Mouse (Mus musculus) layer of hippocampus, adult 9-10 months (tissue): ENCODE data around the gene Strn3.

ENCODE experiments used
- DNase-seq: peaks from one replicate; pipeline ENCODE4 v3.0.0; 2022; ENCODE audit warnings: low spot score

The Strn3 gene

GRCm38 (mm10) chr12:51691845-51692632 lies at the start of gene Strn3:
Strn3 (minus strand) TSS chr12:51691897.
- peak; percentile 85 for DNase-seq

GRCm38 (mm10) chr12:51736807-51737206 lies 45.1 kb upstream of the Strn3 start:
- DNase-seq, result no peak

GRCm38 (mm10) chr12:51736381-51736780 lies 44.7 kb upstream of the Strn3 start:
- no peak for DNase-seq

GRCm38 (mm10) chr12:51735840-51736271 lies 44.2 kb upstream of the Strn3 start:
- DNase-seq, result no peak

GRCm38 (mm10) chr12:51734605-51735211 lies 43.0 kb upstream of the Strn3 start:
- DNase-seq, result no peak

- DNase-seq, result no peak
Observed at GRCm38 (mm10) chr12:51729827-51730226, 38.1 kb upstream of the Strn3 start.

- no peak for DNase-seq
Observed at GRCm38 (mm10) chr12:51729058-51729457, 37.4 kb upstream of the Strn3 start.

- no peak for DNase-seq
Observed at GRCm38 (mm10) chr12:51721836-51722235, 30.1 kb upstream of the Strn3 start.

GRCm38 (mm10) chr12:51718617-51719016 lies 26.9 kb upstream of the Strn3 start:
- no peak for DNase-seq

DNA sequence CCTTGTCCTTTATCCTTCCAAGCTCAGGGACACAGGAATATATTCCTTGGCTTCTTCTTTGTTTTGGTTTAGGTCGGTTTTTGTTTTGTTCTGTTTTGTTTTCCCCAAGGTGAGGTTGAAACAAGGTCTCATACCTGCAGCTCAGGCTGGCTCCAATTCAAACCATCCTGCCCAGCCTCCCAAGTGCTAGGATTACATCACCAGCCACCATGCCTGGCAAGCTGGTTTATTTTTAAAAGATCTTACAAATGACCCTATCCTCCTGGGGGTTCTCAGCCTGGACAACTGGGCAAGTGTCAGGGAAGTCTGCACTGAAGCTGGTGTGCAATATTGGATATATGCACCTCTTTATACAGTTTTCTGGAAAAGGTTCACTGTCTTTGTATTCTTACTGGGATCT lies 21.0 kb upstream of the Strn3 start:
- DNase-seq, result no peak

GRCm38 (mm10) chr12:51710154-51710553 lies 18.5 kb upstream of the Strn3 start:
- no peak for DNase-seq

DNA sequence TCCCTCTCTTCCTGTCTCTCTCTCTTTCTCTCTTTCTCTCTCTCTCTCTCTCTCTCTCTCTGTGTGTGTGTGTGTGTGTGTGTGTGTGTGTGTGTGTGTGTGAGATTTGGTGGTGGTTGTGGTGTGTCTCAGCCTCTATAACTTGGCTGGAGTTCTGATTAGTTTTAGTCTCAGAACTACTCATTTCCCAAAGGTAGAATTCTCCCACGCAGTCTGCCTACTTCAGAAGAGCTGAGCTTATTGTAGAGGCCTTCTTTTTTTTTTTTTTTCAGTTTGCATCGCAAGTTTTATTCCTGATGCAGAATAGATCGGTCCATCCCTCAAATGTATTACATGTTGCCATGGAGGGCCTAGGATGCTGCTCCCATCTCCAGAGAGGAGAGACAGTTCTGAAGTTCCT lies 18.0 kb upstream of the Strn3 start:
- no peak for DNase-seq

- peak; percentile 74 for DNase-seq
Observed at GRCm38 (mm10) chr12:51708941-51709686, 17.4 kb upstream of the Strn3 start.

DNA sequence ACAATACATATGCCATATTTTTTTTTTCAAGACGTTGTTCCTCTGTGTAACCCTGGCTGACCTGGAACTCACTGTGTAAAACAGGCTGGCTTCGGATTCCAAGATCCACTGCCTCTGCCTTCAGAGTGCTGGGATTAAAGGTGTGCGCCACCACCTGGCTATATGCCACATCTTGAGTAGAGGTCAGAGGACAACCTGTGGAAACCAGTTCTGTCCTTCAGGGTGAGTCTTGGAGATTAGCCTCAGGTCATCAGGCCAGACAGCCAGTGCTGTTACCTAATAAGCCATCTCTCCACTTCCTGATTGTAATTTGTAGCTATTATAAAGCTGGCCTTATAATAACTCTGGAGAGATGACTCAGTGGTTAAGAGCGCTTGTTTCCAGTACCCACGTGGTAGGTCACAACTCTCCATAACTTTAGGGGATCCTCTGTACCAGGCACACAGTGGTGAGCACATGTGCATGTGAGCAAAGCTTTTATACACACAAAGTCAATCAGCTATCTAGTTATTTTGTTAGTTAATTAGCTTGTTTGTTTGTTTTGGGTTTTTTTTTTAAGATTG lies 15.1 kb upstream of the Strn3 start:
- no peak for DNase-seq

DNA sequence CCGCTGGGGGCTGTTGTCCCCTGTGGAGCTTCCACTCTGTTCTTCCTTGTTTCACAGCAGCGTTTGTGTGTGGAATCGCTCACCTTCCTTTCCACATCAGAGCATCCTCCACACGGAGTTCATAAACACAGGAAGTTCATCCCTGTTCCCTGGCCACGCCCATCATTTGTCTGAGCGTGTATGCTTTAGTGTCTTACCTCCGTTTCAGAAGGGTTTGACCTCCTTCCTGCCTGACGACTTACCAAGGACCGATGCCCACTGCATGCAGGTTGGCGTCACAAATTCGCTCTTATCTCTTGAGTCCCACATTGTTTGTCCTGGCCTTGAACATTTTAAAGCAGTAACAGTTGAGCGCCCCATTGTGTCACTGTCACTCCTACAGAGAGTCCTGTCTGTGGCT lies 14.1 kb upstream of the Strn3 start:
- no peak for DNase-seq

DNA sequence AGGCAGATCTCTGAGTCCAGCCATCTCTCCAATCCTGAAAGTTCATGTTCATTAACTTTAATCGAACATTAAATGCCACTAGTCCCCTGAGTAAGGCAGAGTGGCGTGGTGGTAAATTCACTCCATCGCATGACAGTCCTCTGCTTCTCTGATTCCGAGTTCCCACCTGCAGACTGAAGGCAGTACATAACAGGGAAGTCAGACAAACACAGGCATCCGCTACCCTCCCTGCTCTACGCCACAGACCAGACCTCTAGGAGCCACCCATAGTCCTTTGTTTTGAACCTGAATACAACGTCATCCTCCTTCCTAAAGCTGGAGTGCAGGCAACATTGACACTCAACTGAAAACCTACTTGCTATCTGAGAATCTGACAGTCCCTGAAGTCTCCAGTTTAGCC lies 12.9 kb upstream of the Strn3 start:
- DNase-seq, result no peak

DNA sequence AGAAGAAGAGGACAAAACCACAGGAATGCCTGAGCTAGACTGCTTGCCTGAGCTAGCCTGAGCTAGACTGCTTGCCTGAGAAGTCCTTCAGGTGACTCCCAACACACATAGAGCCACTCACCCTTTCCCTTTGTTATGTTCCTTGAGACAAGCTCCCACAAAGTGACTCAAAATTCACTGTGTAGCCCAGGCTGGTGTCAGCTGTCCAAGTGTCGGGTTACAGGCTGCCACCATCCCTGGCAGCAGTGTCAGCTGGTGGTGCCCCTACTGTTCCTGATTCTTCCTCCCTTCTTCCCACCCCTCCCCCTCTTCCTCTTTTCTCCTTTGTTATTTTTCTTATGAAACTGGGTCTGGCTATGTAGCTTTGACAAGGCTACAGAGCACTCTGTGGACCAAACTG lies 12.2 kb upstream of the Strn3 start:
- no peak for DNase-seq

- no peak for DNase-seq
Observed at GRCm38 (mm10) chr12:51701723-51702122, 10.0 kb upstream of the Strn3 start.

- DNase-seq, result no peak
Observed at GRCm38 (mm10) chr12:51699623-51700393, 8.1 kb upstream of the Strn3 start.

GRCm38 (mm10) chr12:51696157-51696556 lies 4.5 kb upstream of the Strn3 start:
- no peak for DNase-seq

- no peak for DNase-seq
Observed at GRCm38 (mm10) chr12:51694966-51695365, 3.3 kb upstream of the Strn3 start.

GRCm38 (mm10) chr12:51694096-51694495 lies 2.4 kb upstream of the Strn3 start:
- DNase-seq, result no peak
